Mouse (Mus musculus): ENCODE data around the gene Phactr1.

Gene Phactr1

DNA sequence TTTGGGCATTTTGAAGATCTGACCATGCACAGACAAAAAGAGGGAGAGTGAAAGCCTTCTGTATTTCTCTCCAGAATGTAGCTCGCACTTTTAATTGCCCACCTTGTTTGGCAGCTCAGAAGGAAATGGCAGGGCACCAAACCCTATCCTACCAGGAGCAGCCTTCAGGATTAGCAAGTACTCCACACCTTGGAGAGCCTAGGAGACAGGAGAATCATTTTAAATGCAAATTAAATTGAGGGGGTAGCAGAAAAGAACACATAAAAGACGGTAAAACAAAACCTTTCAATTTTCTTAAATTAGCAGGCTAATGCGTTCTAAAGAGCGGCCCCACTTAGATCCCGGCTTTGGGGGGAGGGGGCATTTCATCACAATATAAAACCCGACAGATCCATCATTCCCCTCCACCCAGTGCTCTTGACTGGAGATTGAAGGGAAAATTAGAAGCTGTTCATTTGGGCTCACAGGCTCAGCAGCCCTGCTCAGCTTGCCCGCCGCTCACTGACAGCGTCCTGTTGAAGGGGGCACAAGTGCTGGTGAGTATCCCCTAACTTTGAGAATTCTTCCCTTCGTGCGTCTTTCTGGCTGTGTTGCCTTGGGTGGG lies at the start of gene Phactr1:
Gene Phactr1 (plus strand): TSS at position 233 of the 604 bp plus-strand sequence.
- no peak for DNase-seq

DNA sequence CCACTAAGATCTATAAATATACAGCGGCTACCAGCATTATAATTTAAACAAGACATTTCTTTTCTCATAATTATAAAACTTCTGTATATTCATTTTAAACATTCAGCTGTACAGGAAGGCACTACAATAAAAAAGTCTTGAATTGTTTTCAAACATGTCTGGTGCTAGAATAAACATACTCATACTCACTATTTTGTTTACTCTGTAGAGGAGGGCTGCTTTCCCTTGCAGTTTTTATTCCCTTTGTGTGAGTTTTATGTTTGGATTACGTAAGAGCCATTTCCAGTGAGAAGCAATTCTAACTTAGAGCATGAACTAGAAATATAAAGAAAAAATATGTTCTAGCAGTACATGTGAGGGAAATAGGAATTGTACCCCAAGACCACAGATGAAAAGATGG lies 45.5 kb upstream of the Phactr1 start:
- DNase-seq, result no peak

GRCm38 (mm10) chr13:42650228-42650627 lies 30.2 kb upstream of the Phactr1 start:
- DNase-seq, result no peak

- DNase-seq, result no peak
Observed at GRCm38 (mm10) chr13:42656643-42657315, 23.6 kb upstream of the Phactr1 start.

DNA sequence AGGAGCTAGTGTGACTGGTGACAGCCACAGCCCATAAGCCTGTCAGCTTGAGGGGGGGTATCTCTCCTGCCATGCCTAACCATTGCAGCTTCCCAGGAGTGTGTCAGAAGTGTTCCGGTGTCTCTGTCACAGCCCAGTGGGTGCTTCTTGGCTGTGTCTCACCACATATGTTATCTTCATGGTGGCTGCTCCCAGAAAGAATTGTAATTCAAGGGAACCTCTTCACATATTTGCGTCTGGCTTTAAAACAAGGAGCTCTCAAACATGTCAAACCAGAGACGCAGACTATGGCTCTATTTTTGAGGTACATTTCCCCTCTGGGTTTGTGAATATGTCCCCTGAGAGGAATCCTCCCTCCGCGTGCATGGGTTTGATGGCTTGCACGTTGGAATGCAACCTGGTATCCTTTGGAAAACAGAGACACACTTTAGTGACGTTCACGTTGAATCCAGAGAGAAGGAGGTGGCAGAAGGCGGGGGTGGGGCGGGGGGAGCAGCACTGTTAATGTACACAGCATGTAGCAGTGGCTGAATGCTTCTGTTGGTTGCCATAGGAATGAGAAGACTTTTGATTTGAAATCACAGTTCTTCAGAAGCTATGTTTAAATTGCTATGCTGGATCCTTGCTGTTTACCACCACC lies 8.7 kb upstream of the Phactr1 start:
- DNase-seq, result no peak

- no peak for DNase-seq
Observed at GRCm38 (mm10) chr13:42681299-42681698, 876 bp downstream of the Phactr1 start.

DNA sequence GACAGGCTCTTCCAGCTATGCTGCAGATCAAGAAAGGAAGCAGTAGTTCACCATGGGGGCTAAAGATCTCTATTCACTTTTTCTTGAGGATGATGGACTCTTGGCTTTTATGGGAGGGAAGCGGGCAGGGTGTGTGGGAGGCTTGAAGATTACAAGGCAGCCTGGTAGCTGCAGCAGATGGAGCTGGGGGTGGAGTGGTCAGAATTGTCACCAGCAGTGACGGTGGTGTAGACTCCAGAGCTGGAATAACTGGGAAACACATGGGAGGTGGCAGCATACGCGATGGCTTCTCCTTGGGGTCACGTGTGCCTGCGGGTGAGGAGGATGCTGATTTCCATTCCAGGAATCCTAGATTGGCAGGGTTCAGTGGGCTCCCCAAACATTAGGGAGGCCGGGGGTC lies 3.8 kb downstream of the Phactr1 start:
- no peak for DNase-seq

GRCm38 (mm10) chr13:42692233-42692632 lies 11.8 kb downstream of the Phactr1 start:
- DNase-seq, result no peak

GRCm38 (mm10) chr13:42696641-42697040 lies 16.2 kb downstream of the Phactr1 start:
- no peak for DNase-seq

DNA sequence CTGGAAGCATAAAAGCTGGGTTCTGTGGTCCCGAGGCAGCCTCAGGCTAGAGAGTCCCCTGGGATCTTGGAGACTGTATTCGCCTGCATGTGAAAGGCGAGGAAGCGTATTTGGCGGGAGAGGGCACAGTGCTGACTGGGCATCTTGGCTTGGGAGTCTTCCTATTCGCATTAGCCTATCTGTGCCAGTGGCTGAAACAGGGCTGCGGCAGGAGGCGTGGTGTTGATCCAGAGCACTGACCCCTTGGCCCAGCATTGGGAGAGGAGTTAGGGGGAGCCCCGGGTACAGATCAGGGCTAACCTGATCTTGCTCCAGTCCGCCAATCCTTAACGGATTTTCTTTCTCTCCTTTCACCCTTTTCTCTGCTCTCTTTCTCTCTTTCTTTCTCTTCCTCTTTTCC lies 28.7 kb downstream of the Phactr1 start:
- DNase-seq, result no peak

DNA sequence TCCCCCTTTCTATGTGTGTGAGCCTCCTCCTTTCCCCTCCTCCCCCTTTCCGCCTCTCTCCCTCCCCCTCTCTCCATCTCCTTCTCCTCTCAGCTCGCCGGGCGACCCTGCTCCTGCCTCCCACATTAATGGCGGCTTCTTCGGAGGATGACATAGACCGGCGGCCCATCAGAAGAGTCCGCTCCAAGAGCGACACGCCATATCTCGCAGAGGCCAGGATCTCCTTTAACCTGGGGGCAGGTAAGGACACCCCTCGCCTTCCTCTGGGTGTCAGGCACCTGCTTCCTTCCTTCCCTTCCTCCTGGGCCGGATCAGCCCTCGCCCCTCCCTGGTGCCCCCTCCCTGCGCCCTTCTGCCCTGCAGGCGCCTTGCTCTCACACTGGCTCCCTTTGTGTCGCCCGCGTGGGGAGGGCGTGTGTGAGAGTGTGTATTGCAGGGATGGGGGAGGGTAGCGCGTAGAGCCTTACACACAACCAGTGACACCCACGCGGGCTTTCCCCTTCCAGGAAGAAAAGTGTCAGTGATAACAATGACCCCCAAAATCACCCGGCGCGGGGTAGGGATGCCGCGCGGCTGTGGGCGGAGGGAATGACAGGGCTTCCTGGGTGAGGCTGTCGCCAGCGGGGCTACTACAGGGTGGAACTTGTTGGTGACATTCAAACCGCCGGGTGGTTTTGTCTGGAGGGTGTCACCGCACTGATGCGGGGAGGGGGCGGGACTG lies 29.3 kb downstream of the Phactr1 start:
- peak; percentile 4 for DNase-seq

GRCm38 (mm10) chr13:42711510-42711909 lies 31.1 kb downstream of the Phactr1 start:
- peak; percentile 17 for DNase-seq

GRCm38 (mm10) chr13:42719401-42719800 lies 39.0 kb downstream of the Phactr1 start:
- no peak for DNase-seq

DNA sequence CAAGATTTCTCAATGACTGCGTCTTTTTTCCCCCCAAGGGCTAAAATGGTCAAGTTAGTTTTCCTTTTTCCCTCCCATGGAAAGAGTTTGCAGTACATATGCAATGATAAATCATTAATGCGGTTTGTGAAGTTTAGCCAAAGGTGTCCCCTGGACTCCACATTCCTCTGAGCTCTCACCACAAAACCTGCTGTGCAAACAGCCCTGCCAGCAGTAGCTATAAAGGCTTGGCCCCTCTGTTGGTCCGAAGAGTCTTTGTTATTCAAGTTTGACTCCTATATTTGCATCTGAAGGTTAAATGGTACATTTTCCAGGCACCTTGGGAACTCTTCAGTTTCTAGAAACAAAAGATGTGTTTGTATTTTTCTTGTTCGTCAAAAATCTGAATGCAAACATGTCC lies 39.7 kb downstream of the Phactr1 start:
- DNase-seq, result no peak

DNA sequence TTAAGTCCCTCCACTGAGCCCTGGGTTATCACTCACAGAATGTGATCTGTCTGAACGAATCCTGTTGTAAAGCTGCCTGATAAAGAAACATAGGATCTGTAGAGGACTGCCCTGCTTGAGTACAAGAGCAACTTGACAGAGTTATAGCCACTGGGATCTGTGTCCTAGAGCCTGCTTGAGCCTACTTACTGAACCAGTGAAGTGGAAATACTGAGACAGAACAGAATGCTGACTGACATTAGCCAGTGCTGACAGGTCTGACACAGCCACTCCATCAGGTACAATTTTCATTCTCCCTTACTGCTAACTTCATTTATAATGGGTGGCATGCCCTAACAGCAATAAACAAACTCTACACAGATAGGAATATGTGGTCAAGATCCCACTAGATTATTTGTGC lies 40.2 kb downstream of the Phactr1 start:
- DNase-seq, result no peak

DNA sequence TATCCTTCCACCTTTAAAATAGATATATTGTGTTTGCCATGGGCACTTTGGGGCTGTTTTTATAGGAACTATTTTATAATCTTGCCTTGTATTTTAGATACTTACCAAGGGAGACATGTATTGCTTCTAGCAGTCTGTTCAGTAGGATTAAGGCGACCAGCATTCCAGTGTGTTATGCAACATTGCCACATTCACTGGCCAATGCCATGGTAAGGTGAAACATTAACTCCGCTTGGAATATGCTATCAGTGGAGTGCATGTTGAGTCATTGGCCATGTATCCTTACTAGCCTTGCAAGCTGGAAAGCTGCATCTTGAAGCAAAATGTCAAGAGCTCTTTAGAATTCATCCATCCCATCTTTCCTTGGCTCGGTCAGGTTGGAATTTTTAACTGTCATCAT lies 43.6 kb downstream of the Phactr1 start:
- DNase-seq, result no peak

DNA sequence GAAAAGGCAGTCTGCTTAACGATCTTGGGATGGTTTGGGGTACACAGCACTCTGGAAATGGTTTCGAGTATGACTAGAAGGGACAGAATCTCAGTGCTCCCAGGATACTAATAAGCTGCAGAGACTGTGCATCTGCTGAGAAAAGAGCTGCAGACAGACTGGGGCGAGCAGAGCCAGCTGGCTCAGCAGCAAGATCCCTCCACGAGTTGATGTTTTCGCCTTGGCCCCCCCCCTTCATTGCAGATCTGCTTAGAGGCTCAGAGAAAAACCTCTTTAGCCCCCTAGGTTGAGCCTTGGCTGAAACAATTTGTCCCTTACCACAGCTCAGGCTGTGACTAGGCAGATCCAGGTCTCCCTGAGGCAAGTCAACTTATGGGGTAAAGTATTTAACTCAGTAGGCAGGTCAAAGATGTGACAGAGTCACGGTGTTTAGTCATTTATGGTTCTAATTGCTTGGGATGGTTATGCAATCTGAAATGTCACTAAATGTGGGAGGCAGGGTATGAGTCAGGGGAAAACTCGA lies 45.3 kb downstream of the Phactr1 start:
- DNase-seq, result no peak

- no peak for DNase-seq
Observed at GRCm38 (mm10) chr13:42737486-42737885, 57.1 kb downstream of the Phactr1 start.

- DNase-seq, result no peak
Observed at GRCm38 (mm10) chr13:42738152-42738551, 57.7 kb downstream of the Phactr1 start.

DNA sequence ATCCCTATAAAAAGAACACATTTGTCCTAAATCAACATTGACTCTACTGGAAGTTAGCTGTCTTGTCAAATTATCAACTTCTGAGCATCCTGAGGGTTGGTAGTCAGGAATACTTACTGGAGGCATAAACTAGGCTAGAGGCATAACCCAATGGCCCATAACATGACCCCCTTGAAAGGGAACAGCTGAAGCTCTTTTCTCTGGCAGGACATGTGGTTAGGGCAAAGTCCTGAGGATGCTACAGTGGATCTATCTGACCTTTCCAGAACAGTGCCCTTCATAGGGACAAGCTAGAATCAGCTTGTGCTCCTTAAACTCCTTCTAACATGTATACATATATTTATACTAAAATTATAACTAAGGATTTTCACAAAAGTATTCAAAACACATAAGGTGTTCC lies 61.8 kb downstream of the Phactr1 start:
- DNase-seq, result no peak

DNA sequence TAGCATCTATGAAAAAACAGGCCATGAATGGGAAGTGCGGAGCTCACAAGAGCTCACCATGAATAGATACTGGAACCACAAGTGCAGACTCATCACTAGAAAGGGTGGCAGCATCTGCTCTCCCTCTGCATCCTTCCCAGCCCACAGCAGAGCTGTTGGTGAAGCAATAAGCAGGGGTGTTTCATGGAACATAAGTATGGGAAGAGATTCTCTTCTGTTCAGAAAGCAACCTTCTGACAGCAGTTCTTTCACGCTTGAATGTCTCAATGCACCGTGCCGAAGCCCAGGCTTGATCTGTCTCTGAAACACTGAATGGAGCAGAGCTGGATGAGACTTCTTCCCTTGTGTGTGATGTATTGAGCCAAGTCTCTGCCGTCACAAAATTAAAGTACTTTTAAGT lies 64.0 kb downstream of the Phactr1 start:
- no peak for DNase-seq

DNA sequence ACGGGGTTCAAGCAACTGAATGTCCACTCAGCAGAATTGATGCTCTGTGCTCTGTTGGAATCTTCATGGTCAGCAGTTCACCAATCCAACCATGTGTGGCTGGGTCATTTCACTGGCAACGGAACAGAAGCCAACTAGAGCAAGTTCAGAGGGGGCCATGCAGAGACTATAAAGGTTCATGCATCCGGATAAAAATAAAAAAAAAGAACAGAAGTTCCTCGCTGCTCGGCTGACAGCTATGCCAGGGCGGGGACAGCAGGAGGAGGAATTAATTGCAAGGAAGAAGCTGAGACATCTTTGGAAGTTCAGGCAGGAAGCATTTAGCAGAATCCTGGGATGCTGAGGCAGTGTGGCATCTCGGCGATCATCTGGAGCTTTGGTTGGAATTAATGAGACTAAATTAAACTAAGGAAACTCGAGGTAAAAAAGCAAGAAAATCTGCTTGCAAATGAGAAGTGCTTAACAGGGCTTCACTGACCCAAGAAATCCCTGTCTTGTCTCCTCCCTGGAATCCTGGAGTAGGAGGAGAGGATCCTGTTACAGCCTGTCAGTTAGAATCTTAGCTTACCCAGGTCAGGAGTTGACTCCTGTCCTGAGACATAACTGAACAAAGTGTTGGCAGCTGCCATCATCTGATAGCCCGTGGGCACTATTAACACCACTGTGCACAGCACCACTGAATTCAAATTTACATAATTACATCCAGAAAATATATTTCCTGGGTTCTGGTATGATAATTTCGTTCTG lies 77.4 kb downstream of the Phactr1 start:
- DNase-seq, result no peak

DNA sequence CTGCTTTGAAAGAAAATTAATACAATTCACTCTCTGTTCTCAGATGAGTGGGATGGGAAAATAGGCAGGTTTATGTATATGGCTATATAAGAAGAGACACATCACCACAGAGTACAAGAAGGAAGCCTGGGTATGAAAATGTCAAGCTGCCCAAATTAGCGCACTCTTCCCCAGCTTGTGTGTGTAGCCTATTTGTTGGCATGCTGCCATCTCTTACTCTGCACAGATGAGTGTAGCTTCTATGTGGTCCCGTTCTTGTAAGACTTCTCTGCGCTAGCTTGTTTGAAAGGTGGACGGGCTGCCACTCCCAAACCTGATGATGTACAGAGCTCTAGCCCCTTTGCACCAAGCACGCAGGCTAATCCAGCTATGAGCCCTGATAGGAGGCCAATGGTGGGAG lies 78.7 kb downstream of the Phactr1 start:
- no peak for DNase-seq

Data from thymus, postnatal 4 days (tissue).